Mouse (Mus musculus): ENCODE measurements at regions not wholly inside any gene's neighbourhood (a gene's known extent, or its start where the extent isn't known, plus 50 kb on each side); places are given as distances from the start of the nearest gene placed in this dataset.

DNA sequence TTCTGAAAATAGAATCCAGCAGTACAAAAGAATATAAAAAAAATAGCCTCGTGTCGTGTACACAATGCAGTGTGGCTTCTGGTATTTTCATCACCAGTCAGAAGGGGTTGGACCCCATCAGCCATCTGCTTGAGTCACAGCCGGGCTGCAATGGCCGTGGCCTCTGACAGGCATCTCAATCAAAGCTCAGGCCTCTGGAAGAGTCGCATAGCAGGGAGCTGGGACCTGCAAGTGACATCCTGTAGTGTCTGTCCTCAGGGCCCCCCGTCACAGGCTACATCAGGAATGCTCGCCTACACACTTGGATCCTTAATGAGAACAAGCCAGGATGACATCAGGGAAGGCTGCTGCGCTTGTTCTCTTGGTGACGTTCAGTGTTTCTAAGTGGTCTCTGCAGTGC lies 226.1 kb upstream of the Adra1b start:
- no peak overlapping the region for H3K27ac ChIP-seq (ENCODE audit: low read depth)
- H3K9ac ChIP-seq (ENCODE audit: low read length), result no peak overlapping the region
- no peaks in the 10 kb centered on the region for H3K27me3 ChIP-seq (replicated peaks; ENCODE audit: control insufficient read depth, insufficient read depth, low read length)
- WGBS, result 69% methylated on average over 9 of the region's 9 CpGs
- H3K4me3 ChIP-seq (ENCODE audit: low read depth, low read length), result no peak overlapping the region
- no peak overlapping the region for H3K4me2 ChIP-seq (ENCODE audit: low read length)
- H3K9me3 ChIP-seq (ENCODE audit: control insufficient read depth, low read length), result no peaks in the 10 kb centered on the region
- H3K36me3 ChIP-seq (ENCODE audit: control insufficient read depth, insufficient read depth, low read length), result no peaks in the 10 kb centered on the region
- H3K4me1 ChIP-seq (replicated peaks; ENCODE audit: control insufficient read depth, insufficient read depth, low read length), result no peaks in the 10 kb centered on the region
- no peak for ATAC-seq (replicated peaks; ENCODE audit: low FRiP score, low TSS enrichment, low read depth)
- DNase-seq (ENCODE audit: low spot score), result no peak

DNA sequence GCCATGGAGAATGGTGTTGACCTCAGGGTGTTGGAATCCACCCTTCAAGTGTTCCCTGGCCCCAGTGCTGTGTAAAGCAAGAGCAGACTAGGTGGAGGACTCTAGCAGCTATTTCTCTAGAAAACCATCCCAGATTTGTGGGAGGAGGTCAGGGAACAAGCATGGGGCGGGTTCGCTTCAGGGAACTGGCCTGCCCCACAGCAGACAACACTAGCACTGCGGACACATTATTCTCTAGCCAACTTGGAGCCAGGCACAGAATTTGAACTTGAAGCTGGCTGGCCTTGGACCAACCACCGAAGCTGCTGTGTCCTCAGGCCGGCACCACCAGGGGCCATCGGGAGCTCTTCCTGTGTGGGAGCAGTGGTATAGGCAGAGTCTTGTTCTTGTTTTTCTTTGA lies 227.5 kb upstream of the Adra1b start:
- Histone ChIP-seq H3K4me2 (ENCODE audit: low read length) (no peak overlapping the region), H3K9me3 (ENCODE audit: control insufficient read depth, low read length) (no peaks in the 10 kb centered on the region), H3K36me3 (ENCODE audit: control insufficient read depth, insufficient read depth, low read length) (no peaks in the 10 kb centered on the region), H3K4me1 (replicated peaks; ENCODE audit: control insufficient read depth, insufficient read depth, low read length) (no peaks in the 10 kb centered on the region), H3K9ac (ENCODE audit: low read length) (no peak overlapping the region), H3K4me3 (ENCODE audit: low read depth, low read length) (no peak overlapping the region), H3K27ac (ENCODE audit: low read depth) (no peak overlapping the region), H3K27me3 (replicated peaks; ENCODE audit: control insufficient read depth, insufficient read depth, low read length) (no peaks in the 10 kb centered on the region)
- 94% methylated on average over 6 of the region's 6 CpGs for WGBS
- DNase-seq (ENCODE audit: low spot score), result no peak
- ATAC-seq (replicated peaks; ENCODE audit: low FRiP score, low TSS enrichment, low read depth), result no peak

DNA sequence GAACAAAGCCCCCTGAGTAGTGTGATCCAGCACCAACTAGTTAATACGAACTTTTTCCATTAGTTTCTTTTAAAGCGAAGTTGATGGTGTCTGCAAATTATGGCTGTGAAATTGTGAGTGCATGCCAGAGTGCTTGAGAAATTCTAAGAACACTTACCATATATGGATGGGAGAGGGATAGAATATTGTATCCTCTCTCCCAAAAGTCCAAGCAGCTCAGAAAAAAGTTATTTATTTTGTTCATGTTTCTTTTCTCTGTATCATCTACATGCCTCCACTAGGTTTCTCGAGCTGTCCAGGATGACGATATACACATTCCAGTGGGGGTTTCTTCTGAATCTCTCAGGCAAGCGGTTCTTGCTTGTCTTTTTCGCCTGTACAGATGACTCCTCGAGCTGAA lies 232.2 kb upstream of the Adra1b start:
- Histone ChIP-seq H3K4me2 (ENCODE audit: low read length) (no peak overlapping the region), H3K4me1 (replicated peaks; ENCODE audit: control insufficient read depth, insufficient read depth, low read length) (no peaks in the 10 kb centered on the region), H3K9ac (ENCODE audit: low read length) (no peak overlapping the region), H3K9me3 (ENCODE audit: control insufficient read depth, low read length) (no peaks in the 10 kb centered on the region), H3K36me3 (ENCODE audit: control insufficient read depth, insufficient read depth, low read length) (no peaks in the 10 kb centered on the region), H3K27ac (ENCODE audit: low read depth) (no peak overlapping the region), H3K27me3 (replicated peaks; ENCODE audit: control insufficient read depth, insufficient read depth, low read length) (no peaks in the 10 kb centered on the region), H3K4me3 (ENCODE audit: low read depth, low read length) (no peak overlapping the region)
- no peak for ATAC-seq (replicated peaks; ENCODE audit: low FRiP score, low TSS enrichment, low read depth)
- WGBS, result 59% methylated on average over 7 of the region's 7 CpGs
- DNase-seq (ENCODE audit: low spot score), result no peak

DNA sequence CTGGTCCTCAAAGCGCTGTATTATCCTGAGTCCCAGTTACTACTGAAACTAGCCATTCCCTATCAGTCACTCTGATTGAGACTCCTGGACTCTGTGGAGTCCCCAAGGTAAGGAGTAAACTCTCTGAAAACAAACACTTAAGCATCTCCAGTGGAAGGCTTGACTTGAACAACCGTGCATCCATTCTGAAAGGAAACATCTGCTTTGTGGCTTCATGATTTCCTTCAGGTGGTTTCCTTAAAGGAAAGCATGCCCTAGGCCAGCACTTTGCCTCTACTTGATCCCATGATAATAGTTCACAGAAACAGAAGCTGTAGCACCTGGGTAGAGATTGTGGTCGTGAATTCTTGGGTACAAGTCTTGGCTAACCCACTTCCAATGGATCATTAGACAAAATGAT lies 235.0 kb upstream of the Adra1b start:
- DNase-seq (ENCODE audit: low spot score) (no peak), ATAC-seq (replicated peaks; ENCODE audit: low FRiP score, low TSS enrichment, low read depth) (no peak)
- Histone ChIP-seq H3K4me1 (replicated peaks; ENCODE audit: control insufficient read depth, insufficient read depth, low read length) (no peaks in the 10 kb centered on the region), H3K27ac (ENCODE audit: low read depth) (no peak overlapping the region), H3K36me3 (ENCODE audit: control insufficient read depth, insufficient read depth, low read length) (no peaks in the 10 kb centered on the region), H3K4me3 (ENCODE audit: low read depth, low read length) (no peak overlapping the region), H3K9me3 (ENCODE audit: control insufficient read depth, low read length) (no peaks in the 10 kb centered on the region), H3K27me3 (replicated peaks; ENCODE audit: control insufficient read depth, insufficient read depth, low read length) (no peaks in the 10 kb centered on the region), H3K4me2 (ENCODE audit: low read length) (no peak overlapping the region), H3K9ac (ENCODE audit: low read length) (no peak overlapping the region)
- 79% methylated on average over 3 of the region's 3 CpGs for WGBS

DNA sequence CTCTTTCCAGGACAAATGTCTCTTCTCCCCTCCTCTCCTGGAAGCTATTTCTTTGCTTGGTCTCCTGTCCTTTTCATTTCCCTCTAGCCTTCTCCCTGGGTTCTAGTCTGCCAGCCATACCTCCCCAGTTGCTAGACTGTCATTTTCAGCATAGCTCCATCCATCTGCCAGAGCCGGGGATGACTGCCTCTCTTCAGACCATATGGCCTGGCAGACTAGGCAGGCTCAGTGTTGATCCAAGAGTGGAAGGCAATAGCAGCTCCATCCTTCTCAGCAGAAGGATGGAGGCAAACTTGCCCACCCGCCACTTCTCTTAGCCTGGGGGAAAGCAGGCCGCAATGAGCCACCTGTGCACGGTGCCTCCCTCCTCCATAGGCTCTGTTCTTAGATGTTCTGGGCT lies 242.0 kb upstream of the Adra1b start:
- ATAC-seq (replicated peaks; ENCODE audit: low FRiP score, low TSS enrichment, low read depth) (no peak), DNase-seq (ENCODE audit: low spot score) (no peak)
- Histone ChIP-seq H3K36me3 (ENCODE audit: control insufficient read depth, insufficient read depth, low read length) (no peaks in the 10 kb centered on the region), H3K4me1 (replicated peaks; ENCODE audit: control insufficient read depth, insufficient read depth, low read length) (no peaks in the 10 kb centered on the region), H3K9ac (ENCODE audit: low read length) (no peak overlapping the region), H3K9me3 (ENCODE audit: control insufficient read depth, low read length) (no peaks in the 10 kb centered on the region), H3K27me3 (replicated peaks; ENCODE audit: control insufficient read depth, insufficient read depth, low read length) (no peaks in the 10 kb centered on the region), H3K4me2 (ENCODE audit: low read length) (no peak overlapping the region), H3K4me3 (ENCODE audit: low read depth, low read length) (no peak overlapping the region), H3K27ac (ENCODE audit: low read depth) (no peak overlapping the region)
- WGBS, result 82% methylated on average over 4 of the region's 4 CpGs

DNA sequence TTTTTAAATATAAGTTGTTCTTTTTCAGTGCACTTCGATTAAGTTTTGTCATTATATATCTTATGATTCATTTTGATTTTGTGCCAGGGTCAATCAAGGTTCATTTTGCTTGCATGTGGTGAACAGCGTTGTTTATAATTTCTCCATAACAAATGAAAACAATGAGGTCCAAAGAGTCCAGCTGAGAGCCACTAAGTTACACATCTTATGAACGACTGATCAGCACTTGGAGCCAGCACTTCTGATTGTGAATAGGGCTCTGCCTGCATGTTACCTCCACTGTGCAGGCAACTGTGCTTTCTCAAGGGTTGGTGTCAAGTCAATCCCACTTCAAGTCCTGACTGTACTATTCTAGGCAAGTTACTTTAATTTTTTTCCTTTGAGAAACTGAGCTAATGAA lies 243.5 kb upstream of the Adra1b start:
- Histone ChIP-seq H3K27ac (ENCODE audit: low read depth) (no peak overlapping the region), H3K4me2 (ENCODE audit: low read length) (no peak overlapping the region), H3K4me3 (ENCODE audit: low read depth, low read length) (no peak overlapping the region), H3K36me3 (ENCODE audit: control insufficient read depth, insufficient read depth, low read length) (no peaks in the 10 kb centered on the region), H3K9ac (ENCODE audit: low read length) (no peak overlapping the region), H3K4me1 (replicated peaks; ENCODE audit: control insufficient read depth, insufficient read depth, low read length) (no peaks in the 10 kb centered on the region), H3K9me3 (ENCODE audit: control insufficient read depth, low read length) (no peaks in the 10 kb centered on the region), H3K27me3 (replicated peaks; ENCODE audit: control insufficient read depth, insufficient read depth, low read length) (no peaks in the 10 kb centered on the region)
- DNase-seq (ENCODE audit: low spot score) (no peak), ATAC-seq (replicated peaks; ENCODE audit: low FRiP score, low TSS enrichment, low read depth) (no peak)
- WGBS, result 59% methylated on average over 3 of the region's 3 CpGs

DNA sequence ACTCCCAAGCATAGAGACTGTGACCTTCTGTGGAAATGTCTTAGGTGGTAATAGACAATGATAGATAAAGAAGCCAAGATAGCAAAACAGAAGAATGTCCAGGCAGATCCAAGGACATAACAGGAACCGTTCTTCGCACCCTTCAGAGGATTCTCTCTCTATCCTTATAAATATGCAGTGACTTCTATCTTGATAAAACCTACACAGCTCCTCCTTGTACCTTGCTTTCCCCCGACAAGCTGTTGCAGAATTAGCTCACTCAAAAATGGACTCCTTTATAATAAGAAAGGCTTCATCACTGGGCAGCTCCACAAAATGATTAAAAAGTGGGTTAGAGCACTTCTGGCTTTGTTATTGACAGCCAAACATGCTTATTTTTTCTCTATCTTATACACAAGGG lies 245.4 kb upstream of the Adra1b start:
- no peak overlapping the region for H3K9ac ChIP-seq (ENCODE audit: low read length)
- DNase-seq (ENCODE audit: low spot score), result no peak
- WGBS, result 95% methylated on average over 3 of the region's 3 CpGs
- no peaks in the 10 kb centered on the region for H3K27me3 ChIP-seq (replicated peaks; ENCODE audit: control insufficient read depth, insufficient read depth, low read length)
- no peaks in the 10 kb centered on the region for H3K4me1 ChIP-seq (replicated peaks; ENCODE audit: control insufficient read depth, insufficient read depth, low read length)
- H3K4me2 ChIP-seq (ENCODE audit: low read length), result no peak overlapping the region
- H3K27ac ChIP-seq (ENCODE audit: low read depth), result no peak overlapping the region
- no peak overlapping the region for H3K4me3 ChIP-seq (ENCODE audit: low read depth, low read length)
- H3K9me3 ChIP-seq (ENCODE audit: control insufficient read depth, low read length), result no peaks in the 10 kb centered on the region
- ATAC-seq (replicated peaks; ENCODE audit: low FRiP score, low TSS enrichment, low read depth), result no peak
- no peaks in the 10 kb centered on the region for H3K36me3 ChIP-seq (ENCODE audit: control insufficient read depth, insufficient read depth, low read length)

DNA sequence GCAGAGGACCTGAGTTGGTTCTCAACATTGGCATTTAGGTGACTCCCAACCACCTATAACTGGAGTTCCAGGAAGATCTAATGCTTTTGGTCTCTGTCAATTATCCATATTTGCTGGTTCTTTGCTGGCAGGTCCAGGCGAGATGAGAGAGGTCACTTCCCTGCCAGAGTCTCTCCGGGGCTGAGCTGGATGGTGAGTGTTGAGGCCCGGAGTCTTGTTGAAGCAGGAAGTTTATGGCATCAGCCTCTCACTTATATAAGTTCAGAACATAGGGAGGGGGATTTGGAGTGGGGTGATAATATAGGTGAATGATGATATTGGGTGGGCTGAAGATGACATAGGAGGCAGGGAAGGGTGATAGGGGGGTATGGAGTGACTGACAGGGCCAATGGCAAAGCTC lies 246.3 kb upstream of the Il12b start:
- no peaks in the 10 kb centered on the region for H3K36me3 ChIP-seq (ENCODE audit: control insufficient read depth, insufficient read depth, low read length)
- 0 out of 2 replicates have a peak, but pooled peaks cover 4% of the 10 kb centered on the region for H3K4me1 ChIP-seq (replicated peaks; ENCODE audit: control insufficient read depth, insufficient read depth, low read length)
- no peak overlapping the region for H3K27ac ChIP-seq (ENCODE audit: low read depth)
- H3K9ac ChIP-seq (ENCODE audit: low read length), result no peak overlapping the region
- no peak overlapping the region for H3K4me2 ChIP-seq (ENCODE audit: low read length)
- H3K4me3 ChIP-seq (ENCODE audit: low read depth, low read length), result no peak overlapping the region
- ATAC-seq (replicated peaks; ENCODE audit: low FRiP score, low TSS enrichment, low read depth), result no peak
- no peaks in the 10 kb centered on the region for H3K9me3 ChIP-seq (ENCODE audit: control insufficient read depth, low read length)
- H3K27me3 ChIP-seq (replicated peaks; ENCODE audit: control insufficient read depth, insufficient read depth, low read length), result no peaks in the 10 kb centered on the region
- WGBS, result 87% methylated on average over 3 of the region's 3 CpGs
- DNase-seq (ENCODE audit: low spot score), result no peak

DNA sequence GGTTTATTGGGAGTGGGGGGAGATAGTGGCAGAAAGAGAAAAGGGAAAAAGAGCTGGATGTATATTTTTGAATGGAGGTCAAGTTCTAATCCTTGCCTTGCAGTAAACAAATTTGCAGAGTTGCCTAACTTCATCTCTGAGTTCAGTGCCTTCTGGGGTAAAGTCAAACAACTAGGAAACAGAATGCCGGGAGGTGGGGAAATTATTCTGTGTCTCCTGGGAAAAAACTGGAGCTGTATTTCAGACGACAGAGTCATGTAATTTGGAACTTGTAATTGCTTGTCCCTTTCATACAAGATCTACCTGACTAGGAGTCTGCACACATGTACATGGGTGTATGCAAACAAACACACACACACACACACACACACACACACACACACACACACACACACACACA lies 244.3 kb upstream of the Il12b start:
- 47% methylated on average over 2 of the region's 2 CpGs for WGBS

More for the DNA sequence above, 244.3 kb upstream of the Il12b start:
- 0 out of 2 replicates have a peak, but pooled peaks cover 4% of the 10 kb centered on the region for H3K4me1 ChIP-seq (replicated peaks; ENCODE audit: control insufficient read depth, insufficient read depth, low read length)
- H3K36me3 ChIP-seq (ENCODE audit: control insufficient read depth, insufficient read depth, low read length), result no peaks in the 10 kb centered on the region
- no peaks in the 10 kb centered on the region for H3K9me3 ChIP-seq (ENCODE audit: control insufficient read depth, low read length)
- H3K27ac ChIP-seq (ENCODE audit: low read depth), result no peak overlapping the region
- no peak overlapping the region for H3K4me2 ChIP-seq (ENCODE audit: low read length)
- H3K9ac ChIP-seq (ENCODE audit: low read length), result no peak overlapping the region
- no peak for ATAC-seq (replicated peaks; ENCODE audit: low FRiP score, low TSS enrichment, low read depth)
- H3K4me3 ChIP-seq (ENCODE audit: low read depth, low read length), result no peak overlapping the region
- DNase-seq (ENCODE audit: low spot score), result no peak
- H3K27me3 ChIP-seq (replicated peaks; ENCODE audit: control insufficient read depth, insufficient read depth, low read length), result no peaks in the 10 kb centered on the region
